Mouse (Mus musculus): ENCODE measurements at regions not wholly inside any gene's neighbourhood (a gene's known extent, or its start where the extent isn't known, plus 50 kb on each side); places are given as distances from the start of the nearest gene placed in this dataset.

DNA sequence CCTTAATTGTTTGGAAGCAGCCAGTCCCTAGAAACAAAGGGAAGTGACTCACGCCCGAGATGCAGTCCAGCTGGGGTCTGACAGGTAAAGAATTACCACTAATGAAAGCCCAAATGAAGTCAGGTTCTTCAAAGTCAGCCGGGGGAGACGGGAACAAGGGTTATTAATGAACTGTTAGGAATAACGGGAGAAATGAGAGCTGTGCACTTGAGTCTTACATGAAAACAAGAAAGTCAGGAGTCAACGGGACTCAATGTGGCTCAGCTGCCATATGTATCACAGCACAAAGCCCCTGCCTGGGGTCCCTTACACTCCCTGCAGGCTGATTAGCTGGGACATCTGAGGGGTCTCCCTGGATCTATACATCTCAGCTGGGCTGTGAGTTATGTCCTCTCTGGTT lies 354.7 kb upstream of the Adamts9 start:
- TF ChIP-seq CTCF (IDR thresholded peaks at IDR 0.05; ENCODE audit: control insufficient read depth, insufficient read depth, insufficient replicate concordance, low read depth, low read length) (no peak), POLR2A (IDR thresholded peaks at IDR 0.05; ENCODE audit: control insufficient read depth, low read depth, low read length) (no peak)
- Histone ChIP-seq H3K27ac (ENCODE audit: control insufficient read depth, insufficient read depth, low read depth, low read length) (no peak overlapping the region), H3K4me1 (ENCODE audit: control insufficient read depth, insufficient read depth, low read length) (no peaks in the 10 kb centered on the region)

GRCm38 (mm10) chr6:93291711-93292110 lies 348.4 kb upstream of the Adamts9 start:
- no peak for TF ChIP-seq POLR2A (IDR thresholded peaks at IDR 0.05; ENCODE audit: control insufficient read depth, low read depth, low read length)
- TF ChIP-seq CTCF (IDR thresholded peaks at IDR 0.05; ENCODE audit: control insufficient read depth, insufficient read depth, insufficient replicate concordance, low read depth, low read length): no peak
- H3K27me3 ChIP-seq (ENCODE audit: control insufficient read depth, insufficient read depth, low read length): no peaks in the 10 kb centered on the region
- H3K36me3 ChIP-seq (ENCODE audit: control insufficient read depth, insufficient read depth, low read length): no peaks in the 10 kb centered on the region
- H3K4me1 ChIP-seq (ENCODE audit: control insufficient read depth, insufficient read depth, low read length): no peaks in the 10 kb centered on the region
- no peak overlapping the region for H3K4me3 ChIP-seq (ENCODE audit: control insufficient read depth, low read depth, low read length)
- no peak overlapping the region for H3K27ac ChIP-seq (ENCODE audit: control insufficient read depth, insufficient read depth, low read depth, low read length)

More for the DNA sequence above, 354.7 kb upstream of the Adamts9 start:
- no peaks in the 10 kb centered on the region for H3K36me3 ChIP-seq (ENCODE audit: control insufficient read depth, insufficient read depth, low read length)
- H3K27me3 ChIP-seq (ENCODE audit: control insufficient read depth, insufficient read depth, low read length): no peaks in the 10 kb centered on the region
- H3K4me3 ChIP-seq (ENCODE audit: control insufficient read depth, low read depth, low read length): no peak overlapping the region

GRCm38 (mm10) chr6:93288421-93288820 lies 345.1 kb upstream of the Adamts9 start:
- Histone ChIP-seq H3K36me3 (ENCODE audit: control insufficient read depth, insufficient read depth, low read length) (no peaks in the 10 kb centered on the region), H3K27me3 (ENCODE audit: control insufficient read depth, insufficient read depth, low read length) (no peaks in the 10 kb centered on the region), H3K27ac (ENCODE audit: control insufficient read depth, insufficient read depth, low read depth, low read length) (no peak overlapping the region), H3K4me3 (ENCODE audit: control insufficient read depth, low read depth, low read length) (no peak overlapping the region), H3K4me1 (ENCODE audit: control insufficient read depth, insufficient read depth, low read length) (no peaks in the 10 kb centered on the region)
- TF ChIP-seq POLR2A (IDR thresholded peaks at IDR 0.05; ENCODE audit: control insufficient read depth, low read depth, low read length) (no peak), CTCF (IDR thresholded peaks at IDR 0.05; ENCODE audit: control insufficient read depth, insufficient read depth, insufficient replicate concordance, low read depth, low read length) (no peak)

- Histone ChIP-seq H3K4me1 (ENCODE audit: control insufficient read depth, insufficient read depth, low read length) (no peaks in the 10 kb centered on the region), H3K27me3 (ENCODE audit: control insufficient read depth, insufficient read depth, low read length) (no peaks in the 10 kb centered on the region), H3K36me3 (ENCODE audit: control insufficient read depth, insufficient read depth, low read length) (no peaks in the 10 kb centered on the region), H3K4me3 (ENCODE audit: control insufficient read depth, low read depth, low read length) (no peak overlapping the region), H3K27ac (ENCODE audit: control insufficient read depth, insufficient read depth, low read depth, low read length) (no peak overlapping the region)
- no peak for TF ChIP-seq CTCF (IDR thresholded peaks at IDR 0.05; ENCODE audit: control insufficient read depth, insufficient read depth, insufficient replicate concordance, low read depth, low read length)
- no peak for TF ChIP-seq POLR2A (IDR thresholded peaks at IDR 0.05; ENCODE audit: control insufficient read depth, low read depth, low read length)
These were observed 342.5 kb upstream of the Adamts9 start for GRCm38 (mm10) chr6:93285796-93286195.

GRCm38 (mm10) chr6:93281530-93281929 lies 338.2 kb upstream of the Adamts9 start:
- H3K27me3 ChIP-seq (ENCODE audit: control insufficient read depth, insufficient read depth, low read length): no peaks in the 10 kb centered on the region
- H3K4me1 ChIP-seq (ENCODE audit: control insufficient read depth, insufficient read depth, low read length): no peaks in the 10 kb centered on the region
- H3K27ac ChIP-seq (ENCODE audit: control insufficient read depth, insufficient read depth, low read depth, low read length): no peak overlapping the region
- TF ChIP-seq POLR2A (IDR thresholded peaks at IDR 0.05; ENCODE audit: control insufficient read depth, low read depth, low read length): no peak
- no peak for TF ChIP-seq CTCF (IDR thresholded peaks at IDR 0.05; ENCODE audit: control insufficient read depth, insufficient read depth, insufficient replicate concordance, low read depth, low read length)
- H3K36me3 ChIP-seq (ENCODE audit: control insufficient read depth, insufficient read depth, low read length): no peaks in the 10 kb centered on the region
- no peak overlapping the region for H3K4me3 ChIP-seq (ENCODE audit: control insufficient read depth, low read depth, low read length)

- Histone ChIP-seq H3K27ac (ENCODE audit: control insufficient read depth, insufficient read depth, low read depth, low read length) (no peak overlapping the region), H3K4me3 (ENCODE audit: control insufficient read depth, low read depth, low read length) (no peak overlapping the region), H3K4me1 (ENCODE audit: control insufficient read depth, insufficient read depth, low read length) (no peaks in the 10 kb centered on the region), H3K27me3 (ENCODE audit: control insufficient read depth, insufficient read depth, low read length) (no peaks in the 10 kb centered on the region), H3K36me3 (ENCODE audit: control insufficient read depth, insufficient read depth, low read length) (no peaks in the 10 kb centered on the region)
- no peak for TF ChIP-seq POLR2A (IDR thresholded peaks at IDR 0.05; ENCODE audit: control insufficient read depth, low read depth, low read length)
- no peak for TF ChIP-seq CTCF (IDR thresholded peaks at IDR 0.05; ENCODE audit: control insufficient read depth, insufficient read depth, insufficient replicate concordance, low read depth, low read length)
These were observed 330.7 kb upstream of the Adamts9 start for GRCm38 (mm10) chr6:93273917-93274513.

GRCm38 (mm10) chr6:93272206-93272605 lies 328.9 kb upstream of the Adamts9 start:
- H3K4me1 ChIP-seq (ENCODE audit: control insufficient read depth, insufficient read depth, low read length): no peaks in the 10 kb centered on the region
- no peak overlapping the region for H3K4me3 ChIP-seq (ENCODE audit: control insufficient read depth, low read depth, low read length)
- no peak overlapping the region for H3K27ac ChIP-seq (ENCODE audit: control insufficient read depth, insufficient read depth, low read depth, low read length)
- TF ChIP-seq POLR2A (IDR thresholded peaks at IDR 0.05; ENCODE audit: control insufficient read depth, low read depth, low read length) (no peak), CTCF (IDR thresholded peaks at IDR 0.05; ENCODE audit: control insufficient read depth, insufficient read depth, insufficient replicate concordance, low read depth, low read length) (no peak)
- no peaks in the 10 kb centered on the region for H3K36me3 ChIP-seq (ENCODE audit: control insufficient read depth, insufficient read depth, low read length)
- H3K27me3 ChIP-seq (ENCODE audit: control insufficient read depth, insufficient read depth, low read length): no peaks in the 10 kb centered on the region

Data from testis, adult 2 months (tissue).